Mouse (Mus musculus) layer of hippocampus, postnatal 10 days (tissue): Measurements from ENCODE around the gene Zfhx2. TPM values are rescaled to one million over a fixed set of nuclear protein-coding genes. Genes with fewer than 3 reads are reported as not detected.
A peak's percentile ranks its signal among the peaks of the same experiment; 100 is the strongest.
"Not testable (repeated sequence)": the region's sequence is repeated elsewhere in the genome, so short reads cannot be mapped to it uniquely, and the experiment has no call there.

Experiments used
- DNase-seq, 2 experiments: peaks; one replicate each; pipeline ENCODE4 v3.0.0; 2021; ENCODE audit warnings: low spot score in 2 of 2
- total RNA-seq, 2 experiments: library from RNA; stranded (reverse); gene quantifications; 2 replicates each; pipeline ENCODE4 v1.2.3; 2021

The Zfhx2 gene
- total RNA-seq, 2 experiments from 2014 or later = 34.0 to 39.3 TPM

DNA sequence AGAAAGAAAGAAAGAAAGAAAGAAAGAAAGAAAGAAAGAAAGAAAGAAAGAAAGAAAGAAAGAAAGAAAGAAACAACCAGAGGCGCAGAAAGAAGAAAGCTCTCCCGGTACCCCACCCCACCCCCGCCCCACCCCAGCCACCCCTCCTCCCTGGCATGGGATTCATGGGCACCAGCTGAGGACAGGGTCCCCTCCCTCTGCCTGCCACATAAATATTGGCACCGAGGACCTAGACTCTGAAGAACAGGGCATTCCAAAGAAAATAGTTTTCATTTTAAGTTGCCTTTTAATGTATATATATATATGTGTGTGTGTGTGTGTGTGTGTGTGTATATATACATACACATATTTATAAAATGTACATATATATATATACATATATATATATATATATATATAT is 39.1 kb downstream of the Zfhx2 start:
- peak in 1 of 2 experiments; percentile 17 for DNase-seq

DNA sequence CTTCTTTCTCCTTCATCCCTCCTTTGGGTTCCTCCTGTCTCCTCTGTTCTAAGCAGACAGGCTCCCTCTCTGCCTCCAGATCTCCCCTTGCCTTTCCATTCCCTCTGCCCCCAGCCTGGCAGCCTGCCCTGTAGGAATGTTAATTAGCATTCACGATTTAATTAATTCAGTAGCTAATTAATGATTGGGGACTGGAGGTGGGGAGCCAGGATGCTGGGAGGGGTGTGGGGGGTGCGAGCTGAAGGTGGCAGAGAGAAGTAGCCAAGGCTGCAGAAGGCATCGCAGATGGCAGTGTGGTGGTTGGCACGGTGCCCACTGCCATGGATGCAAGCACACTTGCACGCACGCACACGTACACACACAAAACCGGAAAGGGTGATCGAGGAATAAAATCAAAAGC is 39.6 kb downstream of the Zfhx2 start:
- peak; percentile 84 to 91 for DNase-seq

DNA sequence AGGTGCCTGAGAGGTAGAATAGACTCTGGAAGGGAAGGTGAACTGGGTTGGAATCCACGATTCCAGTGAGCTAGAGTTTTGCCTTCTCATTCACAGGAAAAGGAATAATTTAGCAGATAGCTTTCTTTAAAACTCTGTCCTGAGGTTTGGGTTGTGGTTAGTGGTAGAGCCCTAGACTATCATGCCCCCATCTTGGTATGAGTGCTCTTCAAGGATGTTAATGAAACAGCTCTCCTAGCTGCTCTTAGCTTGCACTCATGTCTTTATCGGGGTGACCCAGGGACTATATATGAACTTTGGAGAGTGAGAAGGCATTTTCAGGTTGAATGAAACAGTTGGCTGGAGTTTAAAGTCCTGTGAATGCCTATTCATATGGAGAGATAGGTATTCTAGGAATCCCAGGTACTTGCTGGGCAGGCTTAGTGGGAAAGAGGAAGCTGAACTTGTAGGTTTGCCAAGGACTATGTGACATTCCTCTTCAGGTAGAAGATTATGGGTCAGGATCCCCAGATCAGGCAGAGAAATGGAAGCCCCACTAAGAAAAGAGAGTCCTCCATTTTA is 44.1 kb downstream of the Zfhx2 start:
- DNase-seq = no peak

DNA sequence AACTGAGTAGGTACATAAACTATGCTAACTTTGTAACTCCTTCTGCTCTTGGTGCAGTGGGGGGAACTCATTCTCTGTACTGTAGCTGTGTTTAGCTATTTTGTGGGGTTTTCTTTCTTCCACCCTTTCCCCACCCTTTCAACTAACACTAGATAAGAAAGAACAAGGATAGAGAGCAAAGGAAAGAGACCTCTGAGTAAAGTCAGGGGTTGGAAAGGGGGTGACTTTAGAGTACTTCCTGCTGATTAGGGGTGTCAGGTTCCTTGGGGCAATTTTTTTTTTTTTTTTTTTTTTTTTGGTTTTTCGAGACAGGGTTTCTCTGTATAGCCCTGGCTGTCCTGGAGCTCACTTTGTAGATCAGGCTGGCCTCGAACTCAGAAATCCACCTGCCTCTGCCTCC is 48.4 kb downstream of the Zfhx2 start:
- not testable (repeated sequence) for DNase-seq

DNA sequence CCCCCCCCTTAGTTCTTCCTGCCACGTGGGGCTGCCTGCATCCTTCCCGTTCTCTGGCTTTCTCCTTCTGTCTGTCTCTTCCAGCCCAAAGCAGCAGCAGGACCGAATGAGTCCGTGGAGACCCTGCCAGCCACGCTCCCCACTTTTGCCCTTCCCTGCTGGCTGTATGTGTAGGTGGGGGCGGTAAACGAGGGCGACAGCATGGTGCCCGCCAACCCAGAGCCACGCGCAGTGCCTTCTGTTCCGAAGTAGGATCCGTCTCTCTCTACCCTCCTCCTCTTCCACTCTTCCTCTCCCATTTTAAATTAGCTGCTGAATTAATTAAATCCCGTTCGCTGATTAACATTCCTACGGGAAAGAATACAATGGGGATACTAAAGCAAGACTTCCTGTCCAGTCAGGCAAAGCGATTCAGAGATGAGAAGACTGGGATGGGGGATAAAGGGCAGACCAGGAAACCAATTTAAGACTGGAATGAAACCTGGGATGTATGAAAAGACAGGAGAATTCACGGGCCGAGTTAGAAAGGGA is 59.4 kb downstream of the Zfhx2 start:
- peak; percentile 51 to 63 for DNase-seq

DNA sequence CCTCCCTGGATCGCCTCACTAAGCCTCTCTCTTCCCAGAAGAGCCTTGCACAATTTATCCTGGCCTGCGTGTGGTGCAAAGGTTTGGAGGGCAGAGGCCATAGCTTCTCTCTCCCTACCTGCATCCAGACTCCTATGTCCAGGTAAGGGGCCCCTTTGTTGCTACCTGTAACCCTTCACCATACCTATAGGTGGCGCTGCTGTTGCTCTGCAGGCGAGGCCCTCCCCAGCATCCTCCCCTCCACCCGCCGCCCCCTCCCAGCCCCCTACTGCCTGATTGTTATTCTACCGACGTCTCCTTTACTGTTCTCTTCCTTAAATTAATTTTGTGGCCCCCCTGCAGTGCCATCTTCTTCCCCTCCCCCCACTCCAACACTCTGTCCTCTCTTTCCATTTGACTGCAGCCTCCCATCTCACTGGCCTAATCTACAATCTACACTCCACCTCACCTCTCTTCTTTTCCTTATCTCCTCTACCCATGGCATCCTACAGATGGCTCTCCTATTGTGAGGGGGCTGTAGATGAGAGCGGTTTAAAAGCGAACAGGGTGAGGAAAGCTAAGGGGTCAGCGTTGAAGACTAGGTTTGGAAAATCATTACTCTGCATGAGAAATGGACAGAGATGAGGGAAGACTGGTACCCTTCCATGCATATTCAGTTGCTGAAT is 63.0 kb downstream of the Zfhx2 start:
- DNase-seq = peak; percentile 54 to 67

DNA sequence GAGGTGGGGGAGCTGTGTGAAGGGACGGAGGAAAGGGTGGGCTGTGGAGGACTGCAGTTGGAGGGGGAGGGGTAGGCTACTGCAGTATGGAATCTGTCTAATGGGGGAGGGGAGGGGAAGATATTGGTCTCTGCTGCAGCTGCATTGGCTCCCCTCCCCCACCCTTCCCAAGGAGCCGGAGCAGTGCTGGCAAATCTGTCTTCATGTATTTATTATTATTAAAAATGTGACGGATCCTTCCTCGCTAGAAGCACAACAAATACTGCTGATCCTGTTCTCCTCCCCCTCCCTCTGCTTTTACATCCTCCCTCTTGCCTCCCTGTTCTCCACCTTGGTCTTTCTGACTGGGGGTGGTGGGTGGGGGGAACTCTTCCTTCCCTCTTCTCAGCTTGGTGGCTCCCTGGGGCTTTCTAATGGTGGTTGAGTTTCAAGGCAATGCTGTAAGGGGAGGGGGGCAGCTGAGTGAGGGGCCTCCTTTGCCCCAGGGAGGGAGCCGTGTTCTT is 63.7 kb downstream of the Zfhx2 start:
- no peak for DNase-seq

DNA sequence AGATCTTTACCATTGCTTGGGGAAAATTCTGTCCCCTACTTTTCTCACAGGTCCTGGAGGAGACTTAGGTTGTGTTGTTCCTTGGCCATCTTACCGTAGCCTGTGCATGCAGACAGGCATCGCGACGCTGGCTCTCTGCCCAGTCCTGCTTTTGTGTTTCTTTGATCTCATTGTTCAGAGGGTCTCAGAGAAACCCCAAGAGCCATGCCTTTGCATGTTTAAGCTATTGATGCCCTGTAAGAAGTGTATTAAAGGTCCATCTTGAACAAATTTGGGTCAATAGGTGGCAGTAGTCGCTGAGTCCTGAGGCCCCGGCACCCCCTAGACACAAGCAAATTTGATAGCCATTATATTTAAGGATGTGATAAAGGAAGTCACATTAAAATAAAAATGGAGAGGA is 64.5 kb downstream of the Zfhx2 start:
- peak in 1 of 2 experiments; percentile 43 for DNase-seq

DNA sequence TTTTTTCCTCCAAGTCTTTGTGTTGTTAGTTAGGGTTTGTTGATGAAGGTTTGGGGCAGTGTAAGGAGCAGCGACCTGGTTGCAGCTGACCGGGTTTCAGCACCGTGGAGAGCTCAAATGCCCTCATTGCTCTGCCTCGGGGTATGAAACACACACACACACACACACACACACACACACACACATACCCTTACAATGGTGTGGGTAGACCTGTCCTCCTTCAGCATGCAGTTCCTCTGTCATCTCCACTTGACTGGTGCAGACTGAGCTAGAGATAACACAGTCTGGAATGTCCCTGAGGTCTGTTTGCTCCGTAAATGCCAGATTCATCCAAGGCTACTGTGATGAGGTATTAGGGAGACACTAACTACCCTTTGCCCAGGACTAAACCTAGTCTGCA is 64.9 kb downstream of the Zfhx2 start:
- no peak for DNase-seq

DNA sequence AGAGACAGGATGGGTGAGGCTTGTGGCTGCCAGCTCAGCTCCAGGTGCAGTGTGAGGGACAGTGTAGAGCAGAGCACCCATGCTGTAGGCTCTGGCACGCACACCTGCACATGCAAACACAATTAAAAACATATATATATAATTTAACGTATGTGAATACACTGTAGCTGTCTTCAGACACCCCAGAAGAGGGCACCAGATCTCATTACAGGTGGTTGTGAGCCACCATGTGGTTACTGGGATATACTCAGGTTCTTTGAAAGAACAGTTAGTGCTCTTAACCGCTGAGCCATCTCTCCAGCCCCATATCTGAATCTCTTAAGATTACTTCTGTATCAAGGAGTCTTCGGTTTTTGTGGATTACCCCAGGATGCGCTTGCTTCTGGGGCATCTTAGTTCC is 66.6 kb downstream of the Zfhx2 start:
- DNase-seq = no peak

DNA sequence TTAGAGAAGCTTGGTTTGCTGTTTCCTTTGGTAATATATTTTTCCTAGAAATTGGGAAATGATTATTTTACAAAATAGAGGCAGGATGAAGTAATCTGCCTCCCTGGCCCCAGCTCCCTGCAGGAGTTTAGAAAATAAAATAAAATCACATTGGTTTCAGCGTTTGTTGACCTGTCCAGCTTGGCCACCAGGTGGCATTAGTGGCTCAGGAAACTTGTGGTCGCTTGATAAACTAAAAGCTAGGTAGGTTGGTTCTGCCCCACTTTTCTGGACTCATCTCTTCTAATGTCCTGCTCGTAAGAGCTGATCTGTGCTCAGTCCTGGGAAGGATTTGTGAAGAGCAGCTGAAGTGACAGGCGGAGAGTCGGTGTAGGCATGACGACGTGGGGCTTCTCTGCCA is 67.9 kb downstream of the Zfhx2 start:
- DNase-seq = peak; percentile 67 to 76

DNA sequence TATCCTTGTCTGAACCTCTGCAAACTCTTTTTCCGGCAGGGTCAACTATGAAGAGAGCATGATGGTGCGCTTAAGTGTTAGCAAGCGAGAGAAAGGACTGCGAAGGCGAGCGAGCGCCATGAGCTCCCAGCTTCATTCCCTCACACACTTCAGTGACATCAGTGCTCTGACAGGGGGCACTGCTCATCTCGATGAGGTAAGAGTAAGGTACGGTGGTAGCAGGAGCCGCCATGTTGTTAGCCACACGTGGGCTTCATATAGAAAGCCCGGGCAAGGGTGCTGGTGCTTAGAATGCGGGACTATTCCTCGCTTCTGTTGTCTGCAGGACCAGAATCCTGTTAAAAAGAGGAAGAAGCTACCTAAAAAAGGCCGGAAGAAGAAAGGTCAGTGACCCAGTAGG is 69.1 kb downstream of the Zfhx2 start:
- no peak for DNase-seq

DNA sequence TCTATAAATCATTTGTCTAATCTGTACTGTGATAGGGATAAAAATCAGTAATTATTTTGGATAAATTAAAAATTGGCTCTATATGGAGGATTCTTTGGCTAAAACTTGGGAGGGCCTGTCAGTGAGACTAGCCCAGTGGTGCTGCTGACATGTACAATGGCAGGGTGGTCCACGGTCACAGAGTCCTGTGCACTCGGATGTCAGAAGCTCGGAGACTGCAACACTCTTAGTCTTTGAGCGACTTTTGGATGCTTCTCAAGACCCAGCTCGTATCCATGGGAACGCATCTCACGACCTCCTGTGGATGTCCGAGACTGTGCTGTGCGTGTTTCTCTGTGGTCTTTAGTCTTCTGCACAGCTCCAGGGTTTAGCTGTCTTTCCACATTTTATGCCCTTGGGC is 71.7 kb downstream of the Zfhx2 start:
- no peak for DNase-seq

DNA sequence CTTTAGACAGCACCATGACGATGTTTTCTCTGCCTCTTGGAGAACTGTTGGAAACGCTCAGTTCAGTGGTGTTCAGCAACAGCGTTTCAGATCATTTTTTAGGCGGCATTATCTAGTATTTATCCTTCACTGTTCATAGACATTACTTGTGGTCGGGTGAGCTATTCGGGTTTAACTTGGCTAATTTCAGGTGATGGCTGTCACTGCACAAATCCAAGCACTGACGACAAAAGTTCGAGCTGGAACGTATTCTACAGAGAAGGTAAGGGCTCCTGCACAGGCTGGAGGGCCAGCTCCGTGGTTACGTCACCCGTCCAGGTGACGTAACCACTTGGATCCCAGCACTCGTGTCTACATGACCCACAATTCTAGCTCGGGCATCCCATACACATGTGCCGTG is 75.2 kb downstream of the Zfhx2 start:
- no peak for DNase-seq

DNA sequence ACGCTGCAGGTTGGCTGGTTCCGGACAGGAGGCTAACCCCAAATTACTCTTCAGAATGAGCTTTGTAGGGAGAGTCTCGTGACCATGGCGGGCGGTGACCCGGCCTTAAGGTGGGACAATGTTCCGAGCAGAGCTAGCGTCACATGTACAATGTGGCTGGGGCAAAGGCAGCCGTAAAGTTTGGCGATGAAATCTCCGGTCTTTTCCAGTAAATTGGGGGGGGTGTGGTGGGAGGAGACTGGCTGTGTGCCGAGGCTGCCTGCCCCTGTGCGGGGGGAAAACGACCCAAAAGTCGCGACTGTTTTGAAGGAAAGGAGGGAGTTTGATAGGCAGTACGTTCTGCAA is 76.4 kb downstream of the Zfhx2 start:
- no peak for DNase-seq

DNA sequence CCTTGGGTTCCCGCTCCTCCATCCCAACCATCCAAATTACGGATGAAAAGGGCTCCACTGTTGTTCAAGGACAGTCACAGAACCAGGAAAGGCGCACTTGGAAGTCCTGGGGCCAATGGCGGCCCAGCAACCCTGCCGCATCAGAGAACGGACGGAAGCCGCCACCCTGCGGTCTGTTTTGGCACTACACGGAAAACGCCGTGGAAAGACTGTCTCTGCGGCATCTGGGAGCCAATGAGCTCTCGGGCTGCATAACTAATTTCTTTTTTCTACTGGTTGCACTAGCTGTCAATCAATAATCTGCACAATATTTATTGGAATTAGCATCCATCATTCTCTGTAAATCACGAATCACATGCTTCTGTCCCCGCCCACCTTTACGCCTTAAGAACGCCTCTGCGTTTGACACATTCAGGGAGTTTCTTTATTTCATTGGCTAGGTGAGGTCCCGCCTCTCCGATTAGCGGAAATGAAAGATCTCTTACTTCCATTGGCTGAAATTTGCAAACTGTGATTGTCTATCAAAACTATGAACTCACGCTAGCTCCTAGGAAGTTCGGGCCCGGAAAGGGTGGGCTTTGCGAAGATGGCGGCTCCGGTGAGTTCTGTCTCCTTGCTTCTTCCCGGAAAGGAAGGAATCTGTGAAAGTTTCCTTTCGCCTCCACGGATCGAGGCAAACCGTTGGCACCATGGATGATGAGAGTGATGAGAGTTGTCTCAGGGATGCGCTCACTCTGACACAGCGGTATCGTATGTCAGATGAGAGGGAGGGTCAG is 76.9 kb downstream of the Zfhx2 start, which contains the start of gene Ngdn:
Ngdn (plus strand) TSS at position 464 of the 776 bp plus-strand sequence.
- peak; percentile 100 for DNase-seq

DNA sequence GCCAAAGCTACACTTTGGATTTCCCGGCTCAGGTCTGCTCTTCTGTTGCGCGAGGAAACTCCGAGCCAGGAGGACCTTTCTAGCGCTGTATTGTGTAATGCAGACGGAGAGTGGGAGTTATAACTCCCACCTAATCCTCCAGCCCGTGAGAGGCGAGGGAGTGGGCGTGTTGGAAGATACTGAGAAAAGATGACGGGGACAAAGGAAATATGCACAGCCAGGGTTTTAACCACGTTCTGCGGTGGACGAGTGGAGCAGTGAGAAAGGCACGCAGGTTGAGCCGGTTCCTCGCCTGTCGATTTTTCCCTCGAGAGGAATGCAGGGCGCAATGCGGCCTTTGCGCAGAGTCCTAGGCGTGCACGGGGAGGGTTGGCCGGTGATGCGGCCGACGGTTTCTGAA is 77.5 kb downstream of the Zfhx2 start:
- DNase-seq = no peak

DNA sequence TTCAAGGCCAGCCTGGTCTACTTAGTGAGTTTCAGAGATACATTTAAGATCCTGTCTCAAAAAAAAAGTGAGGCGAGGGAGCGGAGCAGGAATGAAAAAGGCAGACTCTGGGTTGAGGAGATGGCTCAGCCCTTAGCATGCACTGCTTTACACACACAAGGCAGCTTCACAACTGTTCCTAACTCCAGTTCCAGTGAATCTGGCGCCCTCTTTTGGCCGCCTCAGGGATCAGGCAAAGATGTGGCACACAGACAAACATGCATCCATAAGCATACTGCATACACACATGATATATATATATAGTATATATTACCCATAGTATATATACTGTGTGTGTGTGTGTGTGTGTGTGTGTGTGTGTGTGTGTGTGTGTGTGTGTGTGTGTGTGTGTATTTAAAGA is 81.0 kb downstream of the Zfhx2 start:
- DNase-seq = no peak
